Mouse (Mus musculus) T-helper 2 cell (primary cell): ENCODE results near the gene Zfp867.

Experiments
- in situ Hi-C: fragments of 300-600 bp; cut with MboI, MseI; formaldehyde crosslinking; loops from one replicate; pipeline ENCODE4 v1.15.1; 2025; ENCODE audit warnings: high pct_unique_total_duplicates

Gene Zfp867

DNA sequence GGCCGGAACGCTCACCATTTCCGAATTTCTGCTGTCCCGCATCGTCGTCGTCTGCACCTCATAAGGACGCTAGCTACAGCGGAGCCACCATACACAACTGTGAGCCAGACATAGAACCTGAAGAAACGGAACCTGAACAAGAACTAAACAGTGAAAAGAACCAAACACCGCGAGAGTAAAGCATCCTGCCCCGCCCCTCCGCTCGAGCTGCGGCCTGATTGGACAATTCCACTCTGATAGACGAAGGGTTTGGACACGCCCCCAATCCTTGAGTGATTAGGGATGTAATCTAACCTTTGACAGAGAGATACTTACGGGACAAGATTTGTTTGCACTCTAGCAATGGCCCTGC lies at the start of gene Zfp867:
Zfp867 (minus strand) TSS at position 149 of the 352 bp plus-strand sequence.
- in situ Hi-C loops = no loop called here

- in situ Hi-C loops = no loop called here
These were observed 47.6 kb upstream of the Zfp867 start for GRCm38 (mm10) chr11:59519741-59520495.

DNA sequence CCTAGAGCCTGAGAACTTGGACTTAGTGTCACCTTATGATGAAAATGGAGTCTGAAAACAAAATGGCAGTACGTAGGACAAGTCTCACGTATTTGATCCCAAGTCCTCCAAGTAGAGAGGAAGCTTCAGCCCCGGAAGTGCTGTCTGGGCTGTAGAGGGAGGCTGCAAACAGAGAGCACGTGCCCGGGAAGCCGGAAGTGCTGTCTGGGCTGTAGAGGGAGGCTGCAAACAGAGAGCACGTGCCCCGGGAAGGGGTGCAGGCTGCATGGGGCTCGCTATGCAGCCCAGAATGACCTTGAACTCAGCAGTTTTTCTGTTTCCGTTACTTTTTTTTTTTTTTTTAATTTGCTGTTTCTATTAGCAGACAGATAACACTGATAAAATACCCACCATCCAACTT lies 46.0 kb upstream of the Zfp867 start:
- in situ Hi-C loops = no loop called here

- in situ Hi-C loops = no loop called here
These were observed 45.2 kb upstream of the Zfp867 start for GRCm38 (mm10) chr11:59517441-59517840.

DNA sequence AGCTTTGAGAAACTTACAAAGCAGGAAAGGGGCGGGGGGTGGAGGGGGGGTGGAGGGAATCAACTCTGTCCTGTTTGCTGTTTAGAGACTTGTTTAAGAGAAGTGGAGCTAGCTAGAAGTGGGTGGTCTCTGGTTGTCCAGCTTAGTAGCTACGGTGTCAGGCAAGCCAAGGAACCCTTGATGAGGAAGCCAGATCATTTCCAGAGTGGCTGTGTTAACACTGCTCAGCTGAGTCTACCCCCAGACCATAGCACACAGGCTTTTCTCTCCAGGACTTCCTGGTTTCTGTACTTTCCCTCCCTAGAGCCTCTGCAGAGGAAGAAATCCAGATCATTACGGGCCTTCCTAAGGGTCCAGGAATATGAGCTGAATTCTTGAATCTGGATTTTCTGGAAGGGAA lies 42.5 kb upstream of the Zfp867 start:
- in situ Hi-C loops = no loop called here

- in situ Hi-C loops = no loop called here
These were observed 42.1 kb upstream of the Zfp867 start for GRCm38 (mm10) chr11:59514381-59514780.

DNA sequence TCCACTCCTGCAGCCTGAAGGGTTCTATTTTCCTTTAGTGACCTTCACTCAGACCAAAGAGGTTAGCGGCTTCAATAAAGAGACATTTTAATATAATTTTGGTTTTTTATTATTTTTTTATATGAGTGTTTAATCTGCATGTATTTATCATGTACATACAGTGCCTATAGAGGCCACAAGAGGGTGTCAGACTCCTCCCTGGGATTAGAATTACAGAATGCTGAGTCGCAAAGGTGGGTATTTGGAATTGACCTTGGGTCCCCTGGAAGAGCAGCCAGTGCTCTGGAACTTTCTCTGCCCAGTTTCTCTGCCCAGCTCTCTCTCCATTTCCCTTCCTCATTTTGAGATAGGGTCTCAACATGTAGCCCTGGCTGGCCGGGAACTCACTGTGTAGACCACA lies 41.3 kb upstream of the Zfp867 start:
- in situ Hi-C loops = no loop called here

DNA sequence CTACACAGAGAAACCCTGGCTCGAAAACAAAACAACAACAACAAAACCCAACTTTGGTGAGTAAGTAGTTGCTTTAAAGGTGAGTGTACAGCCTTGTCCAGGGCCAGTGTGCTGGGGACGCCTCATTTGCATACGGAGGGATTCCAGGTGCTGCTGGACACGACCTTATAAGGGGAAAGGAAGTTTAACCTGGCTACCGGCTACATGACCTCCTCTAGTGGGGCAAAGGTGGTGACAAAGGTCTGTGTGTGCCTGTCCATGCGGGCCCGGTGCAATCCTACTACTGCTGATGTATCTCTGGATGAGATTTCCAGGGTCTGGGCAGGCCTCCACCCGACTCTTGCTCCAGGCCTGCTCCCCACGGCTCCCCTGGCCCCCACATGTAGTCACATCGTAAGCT lies 40.5 kb upstream of the Zfp867 start:
- in situ Hi-C loops = no loop called here

GRCm38 (mm10) chr11:59511558-59511957 lies 39.3 kb upstream of the Zfp867 start:
- in situ Hi-C loops = no loop called here

DNA sequence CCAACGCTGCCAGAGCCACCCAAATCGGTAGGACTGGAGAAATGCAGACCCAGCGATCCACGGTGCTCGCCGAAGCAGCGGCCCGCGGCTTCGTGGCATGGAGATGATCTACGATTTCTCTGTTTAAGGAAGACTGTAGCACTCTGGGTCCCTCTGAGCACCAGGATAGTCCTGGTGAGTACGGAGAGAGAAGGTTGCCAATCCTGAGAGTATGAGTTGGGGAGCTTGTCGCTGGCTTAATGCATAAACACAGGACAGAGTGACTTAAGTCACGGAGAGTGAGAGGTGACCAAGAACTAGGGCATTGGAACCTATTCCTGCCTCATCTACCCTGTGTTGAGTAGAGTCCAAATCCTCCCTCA lies 34.4 kb upstream of the Zfp867 start:
- in situ Hi-C loops = no loop called here

DNA sequence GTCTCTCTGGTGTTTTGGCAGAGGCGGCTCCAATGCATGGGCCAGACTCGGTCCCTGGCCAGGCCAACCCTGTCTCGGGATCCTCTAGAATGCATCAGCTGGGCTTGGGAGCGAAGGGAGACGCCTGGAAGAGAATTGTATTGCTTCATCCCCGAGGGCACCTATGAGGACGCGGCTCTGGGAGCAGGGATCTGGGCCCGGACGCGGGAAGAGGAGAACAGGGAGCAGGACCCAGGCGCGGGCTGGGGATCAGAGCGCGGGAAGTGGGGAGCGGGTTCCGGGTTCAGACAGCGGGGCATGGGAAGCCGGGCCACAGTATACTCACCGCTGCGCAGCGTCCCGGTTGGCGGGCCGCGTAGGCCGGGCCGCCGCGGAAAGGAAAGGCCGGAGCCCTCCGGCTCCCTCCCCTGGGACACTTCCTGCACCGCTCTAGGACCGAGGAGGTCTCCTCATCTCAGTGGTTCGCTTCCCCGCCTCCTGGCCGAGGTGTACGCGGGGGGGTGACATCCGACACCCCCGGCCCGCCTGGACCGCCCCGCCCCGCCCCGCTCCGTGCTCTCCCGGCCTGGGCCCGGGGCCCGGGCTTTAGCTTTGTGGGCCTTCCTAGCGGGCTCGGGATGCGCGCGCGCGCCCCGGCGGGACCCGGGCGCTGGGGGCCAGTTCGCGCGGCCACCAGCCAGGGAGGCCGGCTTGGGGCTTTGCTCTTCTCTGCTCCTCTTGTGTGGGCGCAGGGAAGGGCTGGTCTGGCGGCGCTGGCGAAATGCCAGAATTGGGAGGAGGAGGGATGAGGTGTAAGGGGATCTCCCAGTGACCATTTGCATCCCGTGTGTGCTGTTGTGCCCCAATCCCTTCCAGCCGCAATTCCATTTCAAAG lies 33.8 kb upstream of the Zfp867 start:
- in situ Hi-C loops = no loop called here

DNA sequence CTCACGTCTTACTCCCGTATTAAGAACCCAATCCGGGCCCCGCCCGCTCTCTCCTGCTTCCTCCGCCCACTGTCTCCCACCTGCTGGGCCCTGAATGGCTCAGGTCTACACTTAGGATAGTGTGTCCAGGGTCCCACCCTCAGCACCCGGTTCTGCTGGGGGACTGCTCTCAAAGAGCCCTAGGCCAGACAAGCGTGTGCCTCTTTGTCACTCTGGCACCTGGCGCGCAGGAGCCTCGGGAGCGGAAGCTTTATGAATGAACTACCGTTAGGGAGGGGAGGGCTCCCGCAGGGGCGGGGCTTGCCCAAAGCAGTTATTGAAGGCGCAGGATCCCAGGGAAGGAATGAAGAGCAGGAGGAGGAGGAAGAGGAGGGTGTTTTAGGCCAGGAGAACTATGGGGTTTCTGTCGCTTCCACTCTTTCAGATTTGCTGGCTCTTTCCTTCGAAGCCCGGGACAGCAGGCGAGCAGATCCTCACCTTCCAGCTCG lies 33.1 kb upstream of the Zfp867 start:
- in situ Hi-C loops = no loop called here

DNA sequence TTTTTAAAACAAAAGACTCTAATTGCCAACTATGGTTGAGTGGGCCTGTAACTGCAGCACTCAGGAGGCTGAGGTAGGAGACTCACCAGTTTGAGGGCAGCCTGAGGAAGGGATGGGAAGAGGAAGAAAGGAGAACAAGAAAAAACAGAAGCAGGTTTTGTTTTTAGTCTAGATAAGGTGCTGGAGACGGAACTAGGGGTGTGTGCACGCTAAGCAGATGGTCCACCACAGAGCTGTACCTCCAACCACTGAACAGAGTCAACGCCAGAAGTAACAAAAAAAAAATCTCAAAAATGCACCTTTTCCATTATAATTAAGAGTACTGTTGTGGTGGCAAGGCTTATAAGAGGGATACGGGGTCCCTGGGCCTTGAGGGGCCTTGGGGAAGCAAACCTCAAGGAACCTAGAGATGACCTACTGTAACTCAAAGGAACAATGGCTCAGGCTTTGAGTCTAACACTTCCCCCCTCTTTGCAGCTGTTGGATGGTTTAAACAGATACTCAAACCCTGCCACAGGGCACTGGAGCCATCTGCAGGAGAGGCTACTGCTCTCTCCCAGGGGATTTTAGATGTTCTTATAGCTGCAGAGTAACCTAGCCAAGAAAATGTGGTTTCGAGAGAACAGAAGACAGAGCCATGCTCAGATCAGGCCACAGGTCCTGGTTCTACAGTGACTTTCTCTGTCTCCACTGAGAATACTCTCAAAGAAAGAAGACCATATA lies 29.9 kb upstream of the Zfp867 start:
- in situ Hi-C loops = no loop called here

GRCm38 (mm10) chr11:59497747-59498146 lies 25.5 kb upstream of the Zfp867 start:
- in situ Hi-C loops = loop anchor here (10.0 kb wide), 1 partner anchor 1937 kb away; no protein-coding TSS in a partner anchor

DNA sequence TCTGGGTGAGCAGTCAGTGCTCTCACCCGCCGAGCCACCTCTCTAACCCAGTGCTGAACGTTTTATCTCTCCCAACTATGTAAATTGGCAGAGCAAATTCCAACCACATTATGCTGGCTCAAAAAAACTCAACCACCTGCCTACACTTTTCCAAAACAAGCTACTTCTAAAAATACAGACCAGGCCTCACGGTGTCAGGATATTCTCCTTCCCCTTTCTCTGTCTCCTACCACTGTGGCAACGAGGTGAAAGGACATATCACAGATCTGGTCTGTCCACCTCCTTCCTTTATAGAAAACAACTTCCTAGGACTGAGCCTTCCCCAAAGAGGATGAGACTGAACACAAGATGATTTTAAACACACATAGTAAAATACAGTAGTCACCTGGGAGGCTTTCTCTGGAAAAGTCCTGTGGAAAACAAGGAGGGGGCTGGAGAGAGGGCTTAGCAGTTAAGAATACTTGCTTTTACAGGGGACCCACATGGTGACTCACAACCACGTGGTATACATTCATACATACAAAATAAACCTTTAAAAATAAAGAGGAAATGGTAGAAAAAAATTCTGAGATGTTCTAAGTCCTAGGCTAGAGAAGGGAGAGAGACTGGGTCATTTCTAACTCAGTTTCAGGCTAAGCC lies 24.5 kb upstream of the Zfp867 start:
- in situ Hi-C loops = loop anchor here (10.0 kb wide), 1 partner anchor 1938 kb away; no protein-coding TSS in a partner anchor

DNA sequence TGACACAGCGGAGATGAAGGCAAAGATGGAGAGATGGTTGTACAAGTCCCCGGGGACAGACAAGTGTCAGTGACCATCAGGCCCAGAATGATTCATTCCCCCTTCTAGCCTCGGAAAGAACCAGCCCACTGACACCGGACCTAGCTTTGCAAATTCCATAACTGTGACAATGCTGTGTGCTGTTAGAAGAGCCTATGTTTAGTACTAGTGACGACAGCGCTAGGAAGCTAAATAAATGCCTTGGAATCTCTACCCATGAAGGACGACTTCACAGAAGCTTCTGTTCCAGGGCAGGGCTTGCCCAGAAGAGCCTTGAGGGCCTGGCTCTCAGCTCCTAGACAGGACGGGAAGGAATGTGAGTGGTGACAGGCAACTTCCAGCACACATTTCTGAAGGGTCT lies 13.9 kb upstream of the Zfp867 start:
- in situ Hi-C loops = no loop called here

GRCm38 (mm10) chr11:59485641-59486040 lies 13.4 kb upstream of the Zfp867 start:
- in situ Hi-C loops = no loop called here

GRCm38 (mm10) chr11:59483212-59483611 lies 10.9 kb upstream of the Zfp867 start:
- in situ Hi-C loops = loop anchor here (5.0 kb wide), 1 partner anchor 181 kb away; no protein-coding TSS in a partner anchor

GRCm38 (mm10) chr11:59477240-59477639 lies 5.0 kb upstream of the Zfp867 start:
- in situ Hi-C loops = no loop called here

- in situ Hi-C loops = no loop called here
These were observed 605 bp downstream of the Zfp867 start for GRCm38 (mm10) chr11:59471413-59472325.
